Comparison of ENCODE assay signal across 8 mouse cellular contexts in genomic region chr1:36445508-36445907, GRCm38 (mm10). TPM values are rescaled to one million over a fixed set of nuclear protein-coding genes. Genes with fewer than 3 reads are reported as not detected.
A peak's percentile ranks its signal among the peaks of the same experiment; 100 is the strongest.
DNase-seq lines count a peak whose midpoint lies in the region; ATAC-seq and TF ChIP-seq lines count a peak whose summit lies in the region.

No protein-coding gene starts in this region.

- DNase-seq in kidney, postnatal 0 days (ENCODE audit: low spot score) = no peak
- DNase-seq in kidney, postnatal 4 days = no peak
- DNase-seq in right cerebral cortex, postnatal 4 days = no peak
- no peak for DNase-seq in kidney, postnatal 14 days
- no peak for DNase-seq in thymus, adult 18-20 months

- 0 out of 2 replicates have a peak, but pooled peaks cover 2% of the 10 kb centered on the region for H3K36me3 ChIP-seq in kidney, postnatal 0 days (ENCODE audit: insufficient read depth, low read length)
- peaks cover 12% of the 10 kb centered on the region for H3K36me3 ChIP-seq in embryonic facial prominence, embryonic 13.5 days
- no peaks in the 10 kb centered on the region for H3K36me3 ChIP-seq in intestine, embryonic 15.5 days
- H3K36me3 ChIP-seq in neural tube, embryonic 12.5 days = peaks cover 15% of the 10 kb centered on the region; the same call in 1 of the 2 replicates

- H3K4me1 ChIP-seq in kidney, postnatal 0 days (replicated peaks; ENCODE audit: insufficient read depth, low read length) = 0 out of 2 replicates have a peak, but pooled peaks cover 4% of the 10 kb centered on the region
- peaks cover 8% of the 10 kb centered on the region for H3K4me1 ChIP-seq in embryonic facial prominence, embryonic 13.5 days
- 0 out of 2 replicates have a peak, but pooled peaks cover 9% of the 10 kb centered on the region for H3K4me1 ChIP-seq in intestine, embryonic 15.5 days (replicated peaks)
- 0 out of 2 replicates have a peak, but pooled peaks cover 5% of the 10 kb centered on the region for H3K4me1 ChIP-seq in neural tube, embryonic 12.5 days

- peak; percentile 9; the same call in 1 of the 2 replicates for ATAC-seq in kidney, postnatal 0 days (replicated peaks; ENCODE audit: low FRiP score, low read depth)
- no peak for ATAC-seq in embryonic facial prominence, embryonic 13.5 days (ENCODE audit: insufficient number of reproducible peaks, insufficient read depth, low FRiP score, low TSS enrichment, low read depth)
- peak; percentile 37; the same call in 1 of the 2 replicates for ATAC-seq in intestine, embryonic 15.5 days
- ATAC-seq in neural tube, embryonic 12.5 days (ENCODE audit: low FRiP score, low read depth) = peak; percentile 48; the same call in 1 of the 2 replicates

- no peak overlapping the region for H3K4me3 ChIP-seq in kidney, postnatal 0 days (replicated peaks; ENCODE audit: low read depth, low read length)
- peak overlapping the region; percentile 77 for H3K4me3 ChIP-seq in embryonic facial prominence, embryonic 13.5 days
- H3K4me3 ChIP-seq in intestine, embryonic 15.5 days (replicated peaks) = peak overlapping the region; percentile 91
- H3K4me3 ChIP-seq in neural tube, embryonic 12.5 days = no peak overlapping the region

- no peak overlapping the region for H3K27ac ChIP-seq in kidney, postnatal 0 days
- peak overlapping the region; percentile 28; the same call in 1 of the 2 replicates for H3K27ac ChIP-seq in embryonic facial prominence, embryonic 13.5 days
- no peak overlapping the region for H3K27ac ChIP-seq in intestine, embryonic 15.5 days
- H3K27ac ChIP-seq in neural tube, embryonic 12.5 days = no peak overlapping the region

- no peaks in the 10 kb centered on the region for H3K9me3 ChIP-seq in kidney, postnatal 0 days (replicated peaks; ENCODE audit: low read length)
- H3K9me3 ChIP-seq in embryonic facial prominence, embryonic 13.5 days = peaks cover 3% of the 10 kb centered on the region; the same call in 1 of the 2 replicates
- H3K9me3 ChIP-seq in intestine, embryonic 15.5 days = no peaks in the 10 kb centered on the region
- no peaks in the 10 kb centered on the region for H3K9me3 ChIP-seq in neural tube, embryonic 12.5 days

- peak overlapping the region; percentile 34; the same call in 1 of the 2 replicates for H3K4me2 ChIP-seq in kidney, postnatal 0 days (ENCODE audit: low read length)
- peak overlapping the region; percentile 79 for H3K4me2 ChIP-seq in embryonic facial prominence, embryonic 13.5 days
- H3K4me2 ChIP-seq in intestine, embryonic 15.5 days (replicated peaks) = peak overlapping the region; percentile 78; the same call in 1 of the 2 replicates
- no peak overlapping the region for H3K4me2 ChIP-seq in neural tube, embryonic 12.5 days (replicated peaks)

- H3K27me3 ChIP-seq in kidney, postnatal 0 days (ENCODE audit: insufficient read depth, low read length) = no peaks in the 10 kb centered on the region
- H3K27me3 ChIP-seq in embryonic facial prominence, embryonic 13.5 days = no peaks in the 10 kb centered on the region
- H3K27me3 ChIP-seq in intestine, embryonic 15.5 days (replicated peaks) = no peaks in the 10 kb centered on the region
- H3K27me3 ChIP-seq in neural tube, embryonic 12.5 days (replicated peaks) = no peaks in the 10 kb centered on the region

- H3K9ac ChIP-seq in kidney, postnatal 0 days (ENCODE audit: low read depth, low read length) = no peak overlapping the region
- H3K9ac ChIP-seq in embryonic facial prominence, embryonic 13.5 days = no peak overlapping the region
- no peak overlapping the region for H3K9ac ChIP-seq in intestine, embryonic 15.5 days
- no peak overlapping the region for H3K9ac ChIP-seq in neural tube, embryonic 12.5 days

- TF ChIP-seq CTCF in kidney, postnatal 0 days (IDR thresholded peaks at IDR 0.05; ENCODE audit: low read depth) = no peak

- WGBS in kidney, postnatal 0 days = 30% methylated on average over 8 of the region's 8 CpGs
- 42% methylated on average over 8 of the region's 8 CpGs for WGBS in embryonic facial prominence, embryonic 13.5 days
- 41% methylated on average over 8 of the region's 8 CpGs for WGBS in intestine, embryonic 15.5 days
- WGBS in neural tube, embryonic 12.5 days = 44% methylated on average over 8 of the region's 8 CpGs

RNA-seq across cellular contexts. Expression of gene Lman2l, which starts 0.4 kb away (rescaled TPM):
- polyA plus RNA-seq in kidney, postnatal 0 days (2015; fragmentation: Nextera tagmentation; extraction: Ambion mirVana) = 35.9 and 38.3 TPM in 2 replicates
- polyA plus RNA-seq in embryonic facial prominence, embryonic 13.5 days (2015; fragmentation: Nextera tagmentation; extraction: Ambion mirVana) = 53.4 TPM in 2 replicates
- 32.7 and 33.3 TPM in 2 replicates for polyA plus RNA-seq in intestine, embryonic 15.5 days (2015; fragmentation: Nextera tagmentation; extraction: Ambion mirVana)
- polyA plus RNA-seq in neural tube, embryonic 12.5 days (2016; fragmentation: Nextera tagmentation; extraction: Ambion mirVana) = 71.2 and 73.2 TPM in 2 replicates

RNA-seq across cellular contexts. Expression of gene Cnnm4, which starts 25.9 kb away (rescaled TPM):
- polyA plus RNA-seq in kidney, postnatal 0 days (2015; fragmentation: Nextera tagmentation; extraction: Ambion mirVana) = 9.4 and 10.9 TPM in 2 replicates
- 15.6 and 16.2 TPM in 2 replicates for polyA plus RNA-seq in embryonic facial prominence, embryonic 13.5 days (2015; fragmentation: Nextera tagmentation; extraction: Ambion mirVana)
- 35.7 and 36.9 TPM in 2 replicates for polyA plus RNA-seq in intestine, embryonic 15.5 days (2015; fragmentation: Nextera tagmentation; extraction: Ambion mirVana)
- 10.1 and 10.6 TPM in 2 replicates for polyA plus RNA-seq in neural tube, embryonic 12.5 days (2016; fragmentation: Nextera tagmentation; extraction: Ambion mirVana)

Comparison
In these comparisons a context has a peak if more than half of its experiments do, and no peak if none do; other contexts are left out.
1. H3K4me3 ChIP-seq: peak in embryonic facial prominence, embryonic 13.5 days (single experiment) and intestine, embryonic 15.5 days (single experiment); none in kidney, postnatal 0 days (single experiment) and neural tube, embryonic 12.5 days (single experiment).